Mouse (Mus musculus) brain, adult 2 months (tissue): ENCODE measurements around the gene Kif24.
A peak's percentile ranks its signal among the peaks of the same experiment; 100 is the strongest.
"Not testable (repeated sequence)": the region's sequence is repeated elsewhere in the genome, so short reads cannot be mapped to it uniquely, and the experiment has no call there.

Experiments
- DNase-seq: peaks from one replicate; pipeline ENCODE4 v3.0.0; 2011; ENCODE audit warnings: low read depth, low spot score

Gene Kif24

DNA sequence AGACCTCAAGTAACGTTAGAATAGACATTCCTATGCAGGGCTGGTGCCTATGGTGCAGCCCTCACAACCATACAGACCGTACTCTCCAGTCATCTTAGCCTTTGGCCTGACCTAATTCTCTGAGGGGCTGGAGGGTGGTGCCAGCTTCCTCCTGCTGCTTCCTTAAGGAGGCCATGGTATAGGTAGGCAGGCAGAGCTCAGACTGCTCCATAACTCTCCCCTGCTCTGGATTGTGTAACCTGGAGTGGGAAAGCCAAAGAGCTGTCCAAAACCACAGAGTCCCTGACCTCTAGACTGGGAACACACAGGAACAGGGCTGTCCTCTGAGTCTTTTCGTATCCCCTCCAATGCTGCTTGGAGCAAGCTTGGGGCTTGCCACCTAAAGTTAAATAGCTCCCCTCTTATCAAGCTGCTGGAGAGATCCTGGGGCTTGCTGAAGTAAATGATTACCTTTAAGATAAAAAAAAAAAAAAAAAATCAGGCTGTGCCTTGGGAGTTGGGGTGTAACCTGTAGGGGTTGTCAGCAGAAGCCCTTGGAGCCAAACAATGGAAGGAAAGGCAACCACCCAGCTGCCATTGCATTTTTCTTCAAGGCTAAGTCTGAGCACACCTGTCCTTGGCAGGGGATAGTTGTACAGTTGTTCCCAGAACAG lies 28.9 kb upstream of the Kif24 start:
- no peak for DNase-seq

DNA sequence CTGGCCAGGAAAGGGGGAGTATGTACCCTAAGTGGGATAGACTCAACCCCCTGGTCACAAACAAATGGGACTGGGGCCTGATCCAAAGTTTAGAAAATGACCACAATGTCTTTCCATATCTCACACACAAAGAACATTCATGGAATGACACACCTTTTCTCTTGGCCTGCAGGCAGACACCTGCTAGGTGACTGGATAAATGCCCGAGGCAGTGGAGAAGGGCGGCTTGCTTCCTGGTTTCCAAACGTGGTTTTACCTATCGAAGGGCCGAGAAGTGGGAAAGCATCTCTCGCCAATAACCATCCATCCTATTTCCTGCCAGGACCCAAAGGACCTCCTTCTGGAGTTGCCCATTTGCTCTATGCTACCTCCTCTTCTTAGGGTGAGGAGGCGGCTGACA lies 28.3 kb upstream of the Kif24 start:
- no peak for DNase-seq

DNA sequence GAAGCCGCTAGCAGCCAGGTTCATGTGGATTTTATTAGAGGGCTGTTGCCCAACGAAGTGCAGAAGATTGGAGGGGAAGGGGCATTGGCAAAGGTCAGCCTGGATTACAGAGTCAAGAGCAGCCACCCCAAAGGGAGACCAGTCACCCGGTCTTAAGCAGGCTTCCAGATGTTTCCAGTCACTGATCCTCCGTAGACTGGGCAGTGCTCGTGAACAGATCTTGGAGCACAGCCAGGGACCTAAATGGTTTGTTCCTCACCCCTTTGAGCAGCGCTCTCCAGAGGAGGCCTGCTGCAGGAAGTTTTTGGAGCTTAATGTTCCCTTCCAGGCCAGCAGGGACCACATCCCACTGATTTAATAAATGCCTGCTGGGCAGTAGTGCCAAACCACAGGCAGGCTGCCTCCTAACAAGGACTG lies 16.9 kb upstream of the Kif24 start:
- DNase-seq = no peak

DNA sequence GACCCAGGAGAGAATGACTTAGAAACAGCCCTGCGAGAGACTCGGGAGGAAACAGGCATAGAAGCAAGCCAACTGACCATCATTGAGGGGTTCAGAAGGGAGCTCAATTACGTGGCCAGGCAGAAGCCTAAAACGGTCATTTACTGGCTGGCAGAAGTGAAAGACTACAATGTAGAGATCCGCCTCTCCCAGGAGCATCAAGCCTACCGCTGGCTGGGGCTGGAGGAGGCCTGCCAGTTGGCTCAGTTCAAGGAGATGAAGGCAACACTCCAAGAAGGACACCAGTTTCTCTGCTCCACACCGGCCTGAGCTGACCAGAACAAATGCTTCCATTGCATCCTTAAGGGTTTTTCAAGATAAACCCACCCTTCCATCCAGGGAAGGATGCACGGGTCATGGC lies 15.6 kb upstream of the Kif24 start:
- no peak for DNase-seq

DNA sequence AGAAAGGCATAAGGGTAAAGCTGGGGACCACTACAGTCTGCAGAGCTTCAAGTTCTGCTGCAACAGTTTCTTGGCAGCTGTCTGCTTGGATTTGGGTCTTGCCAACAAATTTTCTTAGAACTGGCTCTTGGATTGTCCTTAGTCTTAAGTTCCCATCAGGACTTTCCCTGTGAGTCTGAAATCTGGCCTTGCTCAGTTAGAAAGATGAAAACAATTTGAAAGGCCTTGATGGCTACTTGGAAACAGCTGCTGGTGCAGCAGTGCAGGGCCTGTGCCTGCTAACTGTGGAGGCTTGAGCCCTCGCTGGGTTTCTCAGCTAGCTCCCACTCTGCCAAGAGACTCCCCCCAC lies 14.7 kb upstream of the Kif24 start:
- no peak for DNase-seq

DNA sequence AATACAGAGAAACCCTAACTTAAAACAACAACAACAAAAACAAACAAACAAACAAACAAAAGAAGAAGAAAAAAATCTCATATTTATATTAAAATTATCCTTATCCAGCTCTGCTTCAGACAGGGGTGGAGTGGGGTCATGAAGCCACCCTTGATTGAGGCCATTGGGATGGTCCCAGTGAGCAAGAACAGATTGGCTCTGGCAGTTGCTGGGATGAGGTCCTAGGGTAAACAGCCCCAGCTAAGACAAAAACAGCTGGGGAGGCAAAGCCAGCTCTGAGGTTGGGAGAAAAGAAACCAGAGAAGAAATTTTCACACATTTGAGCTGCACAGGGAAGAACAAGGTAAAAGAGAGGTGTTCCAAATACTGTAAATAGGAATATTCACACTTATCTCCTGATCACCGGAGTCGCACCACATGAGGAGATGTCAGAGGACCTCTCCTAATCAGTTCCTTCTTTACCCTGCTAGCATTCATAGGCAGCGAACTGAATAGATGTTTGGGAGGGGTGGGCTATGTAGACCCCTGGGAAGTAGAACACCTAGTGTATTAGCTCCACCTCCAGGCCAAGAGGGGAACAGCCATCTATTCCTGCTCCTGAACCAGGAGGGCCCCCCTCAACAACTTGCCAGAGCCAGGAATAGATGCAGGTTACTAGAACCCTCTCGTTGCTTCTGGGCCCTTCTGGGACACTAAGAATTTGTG lies 14.2 kb upstream of the Kif24 start:
- no peak for DNase-seq

DNA sequence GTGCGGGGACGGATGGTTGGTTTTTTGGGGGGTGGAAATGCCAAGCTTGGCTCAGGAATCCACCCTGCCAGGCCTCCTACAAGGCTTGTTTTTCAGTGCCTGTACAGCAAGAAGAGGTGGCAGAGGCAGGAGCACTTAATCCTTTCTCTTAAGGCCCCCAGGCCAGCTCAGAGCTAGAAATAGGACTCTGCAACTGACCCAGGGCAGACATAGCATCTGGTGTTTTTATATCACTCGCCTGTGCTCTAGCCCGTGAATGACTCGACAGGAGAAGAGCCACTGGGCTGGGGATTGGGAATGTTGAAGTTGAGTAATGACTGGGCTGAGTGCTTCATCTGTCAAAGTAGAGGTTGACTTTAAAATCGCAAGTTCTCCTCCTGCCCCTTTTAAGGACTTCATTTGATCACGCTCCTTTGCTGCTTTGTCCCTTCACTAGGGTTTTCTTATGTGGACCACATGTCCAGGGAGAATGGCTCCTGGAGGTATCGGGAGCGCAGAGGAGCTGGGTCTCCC lies 13.0 kb upstream of the Kif24 start:
- no peak for DNase-seq

DNA sequence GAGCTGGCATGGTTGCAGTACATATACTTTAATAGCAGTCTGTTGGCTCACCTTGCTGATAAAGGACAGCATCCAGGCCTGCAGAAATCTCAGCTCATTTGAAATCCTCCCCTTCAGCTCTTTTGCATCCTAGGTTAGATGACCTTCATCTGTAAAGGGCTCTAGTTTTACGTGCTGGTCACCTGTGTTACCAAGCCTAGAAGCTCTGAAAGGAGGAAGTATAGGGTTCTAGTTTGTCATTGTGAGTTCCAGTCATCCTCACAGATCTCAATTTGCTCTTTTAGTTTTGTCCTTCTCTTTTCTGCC lies 6.7 kb upstream of the Kif24 start:
- no peak for DNase-seq

DNA sequence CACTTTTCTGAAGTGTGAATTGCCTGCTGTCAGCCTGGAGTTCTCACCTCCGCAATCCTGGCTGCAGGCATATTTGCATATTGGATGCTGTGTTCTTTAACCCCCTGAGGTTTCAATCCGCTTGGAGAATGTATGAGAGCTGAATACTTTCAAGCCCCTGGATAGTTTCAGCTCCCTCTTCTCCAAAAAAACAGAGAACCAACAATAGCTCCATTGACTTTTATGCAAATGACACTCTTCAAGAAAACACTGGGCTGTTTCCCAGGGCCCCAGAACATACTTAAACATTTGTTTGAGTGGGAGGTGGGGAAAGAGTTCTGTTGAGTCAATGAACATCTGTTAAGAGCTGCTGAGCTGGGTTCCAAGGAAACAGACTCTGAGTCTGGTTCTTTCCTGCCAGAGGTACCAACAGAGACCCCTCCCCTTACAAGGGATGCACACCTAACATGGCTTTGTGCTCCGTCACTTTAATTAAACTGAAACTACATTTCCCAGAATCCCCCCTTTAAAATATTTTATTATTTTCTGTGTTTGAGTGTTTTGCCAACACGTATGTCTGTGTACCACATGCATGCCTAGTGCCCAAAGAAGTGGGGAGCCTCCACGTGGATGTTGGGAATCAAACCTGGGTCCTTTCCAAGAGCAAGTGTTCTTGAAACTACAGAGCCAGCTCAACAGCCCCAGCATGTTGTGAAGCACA lies 6.1 kb upstream of the Kif24 start:
- peak; percentile 88 for DNase-seq

DNA sequence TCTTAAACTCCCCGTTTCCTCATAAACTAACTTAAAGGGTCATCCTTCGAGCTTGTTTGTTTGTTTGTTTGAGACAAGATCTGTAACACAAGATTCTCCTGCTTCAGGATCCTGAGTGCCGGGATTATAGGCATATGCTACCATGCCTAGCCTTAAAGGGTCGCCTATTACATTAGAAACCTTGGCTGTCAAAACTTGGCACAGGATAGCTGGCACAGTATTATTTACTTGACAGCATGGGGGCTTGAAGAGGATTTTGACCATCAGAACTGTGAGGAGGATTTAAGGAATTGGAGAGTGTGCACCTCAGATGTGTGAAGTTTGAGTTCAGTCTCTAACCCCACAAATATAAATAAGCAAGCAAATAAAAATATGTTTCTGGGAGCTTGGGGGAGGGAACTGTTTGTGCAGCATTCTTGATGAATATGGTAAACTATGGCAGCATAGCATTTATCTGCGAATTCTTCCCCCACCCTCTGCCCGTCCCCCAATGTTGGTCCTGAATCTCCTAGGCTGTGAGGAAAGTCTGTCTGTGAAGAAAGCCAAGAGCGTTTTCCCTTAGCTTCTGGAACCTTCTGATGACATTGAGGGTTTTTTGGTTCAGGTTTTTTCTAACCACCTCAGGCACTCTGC lies 5.5 kb upstream of the Kif24 start:
- no peak for DNase-seq

DNA sequence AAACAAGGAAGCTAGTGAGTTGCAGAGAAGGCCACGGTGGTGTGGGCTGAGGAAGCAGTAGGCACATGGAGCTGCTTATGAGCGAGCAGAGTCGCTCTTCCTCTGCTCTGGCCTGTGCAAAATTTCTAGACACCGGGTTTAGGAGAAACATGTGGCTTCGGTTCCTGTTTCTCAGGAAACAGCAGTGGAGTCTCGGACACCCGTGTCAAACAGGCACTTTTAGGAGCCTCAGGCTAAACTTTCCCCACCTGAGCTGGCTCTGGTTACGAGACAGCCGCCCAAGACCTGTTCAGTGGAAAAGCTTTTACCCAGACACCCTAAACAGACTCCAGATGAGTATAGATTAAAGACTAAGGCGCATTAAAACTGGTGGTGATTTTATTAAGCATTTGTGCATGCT lies 4.5 kb upstream of the Kif24 start:
- DNase-seq = no peak

DNA sequence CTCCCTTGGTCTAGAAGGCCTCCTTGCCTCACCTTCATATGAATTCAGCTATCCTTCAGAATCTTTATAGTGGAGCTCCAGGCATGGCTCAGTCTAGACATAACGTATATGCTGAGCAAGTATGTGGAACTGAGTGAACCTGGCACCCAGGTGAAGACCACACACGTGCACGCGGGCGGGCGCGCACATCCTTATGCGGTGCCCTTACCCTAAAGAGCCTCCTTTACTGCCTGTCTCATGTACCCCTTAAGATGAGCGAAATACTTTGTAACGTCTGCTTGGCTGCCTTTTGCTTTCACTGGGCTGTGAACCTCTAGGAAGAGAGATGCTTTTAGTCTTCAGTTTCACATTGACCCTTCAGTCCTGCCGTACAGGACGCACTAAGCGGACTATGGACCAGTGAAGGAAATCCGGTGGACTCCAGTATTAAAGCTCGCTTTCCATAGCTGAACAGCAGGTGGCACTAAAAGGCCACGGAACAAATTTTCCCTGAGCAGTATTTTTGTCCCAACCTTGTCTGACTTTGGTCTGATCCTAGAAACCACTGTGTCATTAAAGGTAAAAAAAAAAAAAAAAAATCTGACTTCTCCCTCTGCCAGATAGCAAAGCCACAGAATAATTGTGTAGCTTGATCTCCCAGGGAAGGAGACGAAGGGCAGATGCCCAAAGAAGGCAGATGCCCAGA lies 3.9 kb upstream of the Kif24 start:
- DNase-seq = peak; percentile 79

DNA sequence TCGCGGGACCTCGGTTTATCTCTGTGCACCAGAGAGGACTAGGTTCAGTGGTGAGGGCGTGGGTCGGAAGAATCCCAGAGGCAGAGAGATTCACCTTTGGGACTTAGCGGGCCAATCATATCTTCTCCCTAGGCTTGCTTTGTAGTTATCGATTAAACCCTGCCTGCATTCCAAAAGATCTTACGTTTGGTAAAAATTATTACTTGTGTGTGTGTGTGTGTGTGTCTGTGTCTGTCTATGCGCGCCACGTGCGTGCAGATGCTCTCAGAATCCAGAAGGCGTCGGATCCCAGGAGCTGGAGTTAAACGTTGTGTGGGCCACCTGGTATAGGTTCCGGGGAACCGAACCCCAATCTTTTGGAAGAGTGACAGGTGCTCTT lies 589 bp upstream of the Kif24 start:
- peak; percentile 34 for DNase-seq

DNA sequence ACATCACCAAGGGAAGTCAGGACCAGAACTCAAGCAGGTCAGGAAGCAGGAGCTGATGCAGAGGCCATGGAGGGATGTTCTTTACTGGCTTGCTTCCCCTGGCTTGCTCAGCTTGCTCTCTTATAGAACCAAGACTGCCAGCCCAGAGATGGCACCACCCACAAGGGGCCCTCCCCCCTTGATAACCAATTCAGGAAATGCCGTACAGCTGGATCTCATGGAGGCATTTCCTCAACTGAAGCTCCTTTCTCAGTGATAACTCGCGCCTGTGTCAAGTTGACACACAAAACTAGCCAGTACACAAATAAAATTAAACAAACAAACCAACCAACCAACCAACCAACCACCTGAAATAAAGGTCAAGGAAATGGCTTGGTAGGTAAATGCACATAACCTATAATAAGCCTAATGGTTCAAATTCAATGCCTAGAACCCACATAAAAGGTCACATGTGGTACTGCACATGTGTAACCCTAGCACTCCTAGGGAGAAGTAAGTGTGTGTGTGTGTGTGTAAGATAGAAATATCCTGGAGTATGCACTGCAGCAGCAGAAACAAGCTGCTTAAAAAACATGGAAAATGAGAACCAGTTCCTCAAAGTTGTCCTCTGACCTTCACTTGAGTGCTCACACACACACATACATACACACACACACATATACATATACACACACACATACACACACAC lies 1.5 kb downstream of the Kif24 start:
- not testable (repeated sequence) for DNase-seq

DNA sequence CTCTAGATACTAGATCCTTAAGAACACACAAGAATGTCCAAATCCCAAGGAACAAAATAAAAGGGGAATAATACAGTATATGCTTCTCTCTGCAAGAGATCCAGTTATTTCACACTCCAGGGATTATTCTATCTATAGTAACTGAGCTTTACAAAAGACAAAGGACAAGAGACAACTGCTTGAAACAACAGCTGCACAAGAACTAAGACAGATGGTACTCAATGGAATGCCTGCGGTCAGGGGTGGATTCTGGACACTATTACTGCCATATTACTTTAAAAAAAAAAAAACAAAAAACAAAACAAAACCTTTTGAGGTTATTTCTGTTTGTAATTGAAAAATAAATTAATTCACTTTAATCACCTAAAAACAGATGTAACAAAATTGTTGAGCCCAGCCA lies 4.0 kb downstream of the Kif24 start:
- no peak for DNase-seq

DNA sequence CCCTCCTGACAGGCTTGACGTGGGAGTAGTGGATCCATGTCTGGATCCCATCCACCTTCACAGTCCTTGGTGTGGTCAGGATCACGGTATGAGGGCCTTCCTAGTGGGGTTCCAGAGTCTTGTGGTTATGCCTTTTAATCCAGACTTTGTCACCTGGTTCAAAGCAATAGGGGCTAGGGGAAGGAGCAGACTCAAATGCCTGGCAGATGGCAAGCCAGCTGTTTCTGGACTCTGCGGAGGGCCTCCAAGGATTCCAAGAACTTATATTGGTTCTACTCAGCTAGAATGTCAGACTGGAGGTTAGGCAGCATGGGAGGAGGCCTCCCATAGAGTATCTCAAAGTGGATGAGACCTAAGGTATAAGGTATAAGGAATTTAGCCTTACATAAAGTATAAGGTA lies 17.1 kb downstream of the Kif24 start:
- no peak for DNase-seq

DNA sequence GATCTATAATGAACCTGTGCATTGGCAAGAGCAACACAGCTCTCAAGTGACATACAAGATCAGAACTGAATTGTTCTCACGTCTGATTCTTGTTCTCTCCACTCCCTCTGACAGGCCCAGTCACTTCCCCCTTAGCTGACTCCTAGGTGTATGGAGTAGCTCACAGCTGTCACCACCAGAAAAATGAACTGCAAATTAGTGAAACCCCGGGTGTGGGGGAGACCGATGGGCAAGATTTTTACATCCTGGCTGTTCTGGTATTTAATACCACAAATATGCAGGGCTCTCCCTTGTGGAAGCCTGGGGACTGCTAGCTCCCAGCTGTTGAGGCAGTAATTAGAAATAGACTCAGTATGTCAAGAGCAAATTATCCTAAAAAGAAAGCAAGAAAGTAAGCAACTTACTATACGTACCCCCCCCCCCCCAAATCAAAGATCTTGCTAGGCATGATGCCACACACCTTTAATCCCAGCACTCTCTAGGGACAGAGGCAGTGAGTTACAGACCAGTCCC lies 21.8 kb downstream of the Kif24 start:
- no peak for DNase-seq

DNA sequence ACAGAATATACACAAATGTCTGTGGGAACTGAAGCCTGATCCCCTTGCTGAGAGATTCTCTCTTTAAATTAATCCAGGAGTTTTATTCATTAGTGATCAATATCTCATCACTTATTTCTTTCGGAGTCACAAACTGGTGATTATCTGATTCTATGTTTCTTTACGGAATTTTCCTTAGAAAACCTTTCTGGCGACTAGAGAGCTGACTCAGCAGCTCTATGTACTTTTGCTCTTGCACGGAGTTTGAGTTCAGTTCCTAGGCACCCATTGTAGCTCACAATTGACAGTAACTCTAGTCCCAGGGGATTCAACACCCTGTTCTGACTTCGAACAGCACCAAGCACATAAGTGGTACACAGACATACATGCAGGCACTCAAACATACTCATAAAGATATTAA lies 25.8 kb downstream of the Kif24 start:
- no peak for DNase-seq

DNA sequence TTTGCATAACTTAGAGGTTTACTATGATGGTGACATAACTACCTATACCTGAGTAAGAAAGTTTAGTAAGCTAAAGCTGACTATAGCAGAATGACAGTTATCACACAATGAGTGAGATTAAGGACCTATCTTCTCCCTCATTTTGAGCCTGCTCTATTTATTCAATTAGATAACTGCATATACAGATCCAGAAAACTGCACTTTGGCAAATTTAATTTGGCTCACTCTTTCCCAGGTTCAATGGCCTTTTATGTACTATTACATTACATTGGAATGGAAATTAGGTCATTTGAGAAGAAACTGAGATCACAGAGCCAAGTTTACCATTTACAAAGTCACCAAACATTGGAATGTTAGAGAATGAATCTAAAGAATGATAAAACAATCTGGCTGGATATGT lies 47.7 kb downstream of the Kif24 start:
- no peak for DNase-seq

DNA sequence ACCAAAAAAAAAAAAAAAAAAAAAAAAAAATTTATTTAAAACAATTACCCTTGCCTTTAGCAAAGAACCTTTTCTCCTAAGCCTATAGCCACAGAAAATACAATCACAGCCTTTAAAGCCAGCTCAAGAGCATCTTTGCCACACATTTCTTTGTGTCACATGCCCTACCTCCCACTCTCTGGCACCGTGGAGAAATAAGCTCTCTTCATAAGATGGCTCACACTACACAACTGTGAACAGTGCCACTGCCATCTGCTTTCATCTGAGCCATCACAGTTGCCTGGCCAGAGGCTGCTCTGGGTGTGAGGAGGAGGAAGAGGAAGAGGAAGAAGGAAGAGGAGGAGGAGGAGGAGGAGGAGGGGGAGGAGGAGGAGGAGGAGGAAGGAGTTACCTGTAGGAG lies 55.3 kb downstream of the Kif24 start:
- peak; percentile 74 for DNase-seq

DNA sequence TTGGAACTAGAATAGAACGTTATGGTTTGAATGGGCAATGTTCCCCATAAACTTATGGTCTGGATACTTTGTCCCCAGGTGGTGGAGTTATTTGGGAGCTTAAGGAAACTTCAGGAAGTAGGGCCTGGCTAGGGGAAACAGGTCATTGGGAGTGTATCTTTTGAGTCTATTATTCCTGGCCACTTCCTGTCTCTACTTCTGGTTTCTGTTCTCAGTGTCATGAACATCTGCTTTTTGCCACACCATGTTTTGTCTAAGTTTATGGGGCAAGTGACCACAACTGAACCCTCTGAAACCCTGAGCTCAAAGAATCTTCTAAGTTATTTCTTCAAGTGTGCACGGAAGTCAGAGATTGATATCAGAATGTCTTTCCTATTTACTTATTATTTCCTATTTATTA lies 57.3 kb downstream of the Kif24 start:
- no peak for DNase-seq
